Mouse (Mus musculus) embryonic facial prominence, embryonic 13.5 days (tissue): ENCODE measurements around the gene Rdx. TPM values are rescaled to one million over a fixed set of nuclear protein-coding genes. Genes with fewer than 3 reads are reported as not detected.
"Not testable (repeated sequence)": the region's sequence is repeated elsewhere in the genome, so short reads cannot be mapped to it uniquely, and the experiment has no call there.

Source experiments
- ATAC-seq: fragments of 200-750 bp; cut with Nextera tagmentation; 2 replicates; pipeline ENCODE4 v1.8.0; 2017; ENCODE audit warnings: low read depth; ENCODE audit not compliant: insufficient number of reproducible peaks, insufficient read depth, low FRiP score, low TSS enrichment
- H3K27ac ChIP-seq: fragments of 300-500 bp; sonication (generic); 2 replicates; pipeline ENCODE4 v1.5.1; 2015; ENCODE audit warnings: moderate library complexity, mild to moderate bottlenecking, inconsistent platforms
- H3K27me3 ChIP-seq: fragments of 300-500 bp; sonication (generic); 2 replicates; pipeline ENCODE4 v1.6.1; 2015; ENCODE audit warnings: mild to moderate bottlenecking, inconsistent platforms
- H3K36me3 ChIP-seq: fragments of 300-500 bp; sonication (generic); 2 replicates; pipeline ENCODE4 v1.6.1; 2015; ENCODE audit warnings: mild to moderate bottlenecking, inconsistent platforms
- H3K4me1 ChIP-seq: fragments of 300-500 bp; sonication (generic); 2 replicates; pipeline ENCODE4 v1.6.1; 2015; ENCODE audit warnings: inconsistent platforms
- H3K4me2 ChIP-seq: fragments of 300-500 bp; sonication (generic); 2 replicates; pipeline ENCODE4 v1.6.1; 2015; ENCODE audit warnings: moderate library complexity, mild to moderate bottlenecking, inconsistent platforms
- H3K4me3 ChIP-seq: fragments of 300-500 bp; sonication (generic); 2 replicates; pipeline ENCODE4 v1.5.1; 2015; ENCODE audit warnings: mild to moderate bottlenecking, inconsistent platforms
- H3K9ac ChIP-seq: fragments of 300-500 bp; sonication (generic); 2 replicates; pipeline ENCODE4 v1.6.1; 2015; ENCODE audit warnings: mild to moderate bottlenecking, inconsistent platforms
- H3K9me3 ChIP-seq: fragments of 300-500 bp; sonication (generic); 2 replicates; pipeline ENCODE4 v1.6.1; 2016; ENCODE audit warnings: inconsistent platforms
- WGBS: fragments of 180-500 bp; shearing (Covaris S2); methylation state at CpG from one replicate; pipeline ENCODE4 v1.1.7; 2015; ENCODE audit warnings: mixed read lengths; 5-methylcytosine and 5-hydroxymethylcytosine counted together
- polyA plus RNA-seq: library from polyadenylated mRNA; unstranded; fragments of >200 nt; fragmentation: Nextera tagmentation; extraction: Ambion mirVana; gene quantifications from 2 replicates; pipeline ENCODE4 v1.2.1, GENCODE M21; 2015

Gene Rdx
- polyA plus RNA-seq, 1 experiment from 2014 or later = 144 TPM

- Histone ChIP-seq H3K9me3 (no peaks in the 10 kb centered on the region), H3K4me3 (no peak overlapping the region), H3K9ac (no peak overlapping the region), H3K27me3 (no peaks in the 10 kb centered on the region), H3K36me3 (peaks cover 26% of the 10 kb centered on the region), H3K4me2 (no peak overlapping the region), H3K4me1 (peaks cover 12% of the 10 kb centered on the region), H3K27ac (no peak overlapping the region)
- no peak for ATAC-seq
- 74% methylated on average over 2 of the region's 2 CpGs for WGBS
Measured at GRCm38 (mm10) chr9:52059788-52060187, 12.8 kb downstream of the Rdx start.

GRCm38 (mm10) chr9:52070052-52070451 lies 23.1 kb downstream of the Rdx start:
- no peaks in the 10 kb centered on the region for H3K9me3 ChIP-seq
- no peaks in the 10 kb centered on the region for H3K4me1 ChIP-seq
- no peak for ATAC-seq
- H3K4me3 ChIP-seq = no peak overlapping the region
- no peak overlapping the region for H3K4me2 ChIP-seq
- H3K27ac ChIP-seq = no peak overlapping the region
- H3K9ac ChIP-seq = no peak overlapping the region
- no peaks in the 10 kb centered on the region for H3K27me3 ChIP-seq
- H3K36me3 ChIP-seq = peaks cover 72% of the 10 kb centered on the region
- WGBS = 91% methylated on average over 2 of the region's 2 CpGs

GRCm38 (mm10) chr9:52071352-52071751 lies 24.4 kb downstream of the Rdx start:
- H3K36me3 ChIP-seq = peaks cover 67% of the 10 kb centered on the region
- not testable (repeated sequence) for ATAC-seq

GRCm38 (mm10) chr9:52072202-52072601 lies 25.2 kb downstream of the Rdx start:
- Histone ChIP-seq H3K4me1 (no peaks in the 10 kb centered on the region), H3K27me3 (no peaks in the 10 kb centered on the region), H3K36me3 (peaks cover 67% of the 10 kb centered on the region), H3K27ac (no peak overlapping the region), H3K9me3 (no peaks in the 10 kb centered on the region), H3K4me3 (no peak overlapping the region), H3K4me2 (no peak overlapping the region), H3K9ac (no peak overlapping the region)
- ATAC-seq = no peak

More at GRCm38 (mm10) chr9:52071352-52071751, 24.4 kb downstream of the Rdx start:
- not testable (repeated sequence) for H3K4me2 ChIP-seq, H3K27ac ChIP-seq, H3K9ac ChIP-seq, H3K9me3 ChIP-seq, H3K27me3 ChIP-seq, H3K4me1 ChIP-seq, H3K4me3 ChIP-seq

GRCm38 (mm10) chr9:52076089-52076488 lies 29.1 kb downstream of the Rdx start:
- Histone ChIP-seq H3K9ac (no peak overlapping the region), H3K27me3 (no peaks in the 10 kb centered on the region), H3K4me1 (no peaks in the 10 kb centered on the region), H3K4me3 (no peak overlapping the region), H3K27ac (no peak overlapping the region), H3K4me2 (no peak overlapping the region), H3K36me3 (peaks cover 62% of the 10 kb centered on the region), H3K9me3 (no peaks in the 10 kb centered on the region)
- no peak for ATAC-seq
- 65% methylated on average over 2 of the region's 2 CpGs for WGBS

GRCm38 (mm10) chr9:52077692-52078091 lies 30.7 kb downstream of the Rdx start:
- Histone ChIP-seq H3K36me3 (peaks cover 61% of the 10 kb centered on the region), H3K9me3 (no peaks in the 10 kb centered on the region), H3K27me3 (no peaks in the 10 kb centered on the region), H3K27ac (no peak overlapping the region), H3K4me3 (no peak overlapping the region), H3K9ac (no peak overlapping the region), H3K4me2 (no peak overlapping the region), H3K4me1 (no peaks in the 10 kb centered on the region)
- ATAC-seq = no peak
- WGBS = 91% methylated on average over 1 of the region's 1 CpGs

- ATAC-seq = no peak
- no peak overlapping the region for H3K4me3 ChIP-seq
- no peak overlapping the region for H3K27ac ChIP-seq
- no peak overlapping the region for H3K4me2 ChIP-seq
- no peaks in the 10 kb centered on the region for H3K27me3 ChIP-seq
- H3K36me3 ChIP-seq = peaks cover 67% of the 10 kb centered on the region
- H3K4me1 ChIP-seq = no peaks in the 10 kb centered on the region
- no peak overlapping the region for H3K9ac ChIP-seq
- WGBS = 94% methylated on average over 2 of the region's 2 CpGs
- no peaks in the 10 kb centered on the region for H3K9me3 ChIP-seq
Measured at GRCm38 (mm10) chr9:52081979-52082378, 35.0 kb downstream of the Rdx start.

GRCm38 (mm10) chr9:52082414-52082813 lies 35.4 kb downstream of the Rdx start:
- H3K4me2 ChIP-seq = no peak overlapping the region
- no peak for ATAC-seq
- H3K9ac ChIP-seq = no peak overlapping the region
- peaks cover 68% of the 10 kb centered on the region for H3K36me3 ChIP-seq
- H3K27me3 ChIP-seq = no peaks in the 10 kb centered on the region
- H3K9me3 ChIP-seq = no peaks in the 10 kb centered on the region
- H3K4me3 ChIP-seq = no peak overlapping the region
- no peak overlapping the region for H3K27ac ChIP-seq
- H3K4me1 ChIP-seq = no peaks in the 10 kb centered on the region
- WGBS = 86% methylated on average over 4 of the region's 4 CpGs

- ATAC-seq = no peak
- Histone ChIP-seq H3K36me3 (peaks cover 31% of the 10 kb centered on the region), H3K27ac (no peak overlapping the region), H3K9me3 (no peaks in the 10 kb centered on the region), H3K4me3 (no peak overlapping the region), H3K4me2 (no peak overlapping the region), H3K9ac (no peak overlapping the region), H3K4me1 (no peaks in the 10 kb centered on the region), H3K27me3 (no peaks in the 10 kb centered on the region)
- 94% methylated on average over 9 of the region's 9 CpGs for WGBS
Measured at GRCm38 (mm10) chr9:52091752-52092151, 44.8 kb downstream of the Rdx start.

GRCm38 (mm10) chr9:52092311-52092710 lies 45.3 kb downstream of the Rdx start:
- no peaks in the 10 kb centered on the region for H3K4me1 ChIP-seq
- WGBS = 78% methylated on average over 5 of the region's 5 CpGs
- ATAC-seq = no peak
- no peak overlapping the region for H3K4me3 ChIP-seq
- H3K36me3 ChIP-seq = peaks cover 25% of the 10 kb centered on the region
- no peaks in the 10 kb centered on the region for H3K9me3 ChIP-seq
- no peaks in the 10 kb centered on the region for H3K27me3 ChIP-seq
- no peak overlapping the region for H3K9ac ChIP-seq
- no peak overlapping the region for H3K27ac ChIP-seq
- no peak overlapping the region for H3K4me2 ChIP-seq

GRCm38 (mm10) chr9:52093108-52093507 lies 46.1 kb downstream of the Rdx start:
- H3K4me3 ChIP-seq = no peak overlapping the region
- no peak overlapping the region for H3K9ac ChIP-seq
- peaks cover 17% of the 10 kb centered on the region for H3K36me3 ChIP-seq
- H3K9me3 ChIP-seq = no peaks in the 10 kb centered on the region
- H3K27me3 ChIP-seq = no peaks in the 10 kb centered on the region
- WGBS = 61% methylated on average over 8 of the region's 8 CpGs
- H3K4me2 ChIP-seq = no peak overlapping the region
- no peaks in the 10 kb centered on the region for H3K4me1 ChIP-seq
- no peak overlapping the region for H3K27ac ChIP-seq
- no peak for ATAC-seq

- ATAC-seq = no peak
- Histone ChIP-seq H3K9me3 (no peaks in the 10 kb centered on the region), H3K4me3 (no peak overlapping the region), H3K4me1 (no peaks in the 10 kb centered on the region), H3K36me3 (peaks cover 12% of the 10 kb centered on the region), H3K27ac (no peak overlapping the region), H3K27me3 (no peaks in the 10 kb centered on the region), H3K9ac (no peak overlapping the region), H3K4me2 (no peak overlapping the region)
- WGBS = 85% methylated on average over 5 of the region's 5 CpGs
Measured at GRCm38 (mm10) chr9:52094016-52094415, 47.0 kb downstream of the Rdx start.

- Histone ChIP-seq H3K4me2 (no peak overlapping the region), H3K9me3 (no peaks in the 10 kb centered on the region), H3K27ac (no peak overlapping the region), H3K27me3 (no peaks in the 10 kb centered on the region), H3K9ac (no peak overlapping the region), H3K4me1 (no peaks in the 10 kb centered on the region), H3K36me3 (peaks cover 10% of the 10 kb centered on the region), H3K4me3 (no peak overlapping the region)
- 85% methylated on average over 10 of the region's 10 CpGs for WGBS
- no peak for ATAC-seq
Measured at GRCm38 (mm10) chr9:52094471-52094980, 47.6 kb downstream of the Rdx start.
